Mouse (Mus musculus): Measurements from ENCODE around the gene Pde5a. TPM values are rescaled to one million over a fixed set of nuclear protein-coding genes. Genes with fewer than 3 reads are reported as not detected.
A peak's percentile ranks its signal among the peaks of the same experiment; 100 is the strongest.

The Pde5a gene
- polyA plus RNA-seq, 1 experiment from 2014 or later = 16.6 TPM

DNA sequence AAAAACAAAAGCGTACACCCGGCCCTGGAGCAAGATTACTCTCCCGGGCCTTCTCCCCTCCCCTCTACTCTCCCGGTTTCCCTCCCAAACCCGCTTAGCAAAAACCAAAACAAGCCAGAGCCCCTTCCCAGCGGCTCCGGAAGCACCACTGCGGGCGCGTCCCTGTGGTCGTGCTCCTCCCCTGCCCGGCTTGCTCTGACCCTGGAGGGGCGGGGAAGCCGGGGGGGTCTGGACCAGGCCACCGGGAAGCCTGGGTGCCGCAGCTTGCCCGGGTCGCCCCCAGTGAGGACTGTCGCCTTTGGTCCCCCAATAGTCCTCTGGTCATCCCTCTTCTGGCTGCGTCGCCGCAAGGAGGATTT lies 833 bp downstream of the Pde5a start:
- H3K4me2 ChIP-seq (replicated peaks; ENCODE audit: low read depth, low read length) = peak overlapping the region; percentile 85
- H3K9ac ChIP-seq (replicated peaks; ENCODE audit: low read depth) = peak overlapping the region; percentile 62
- H3K4me3 ChIP-seq (ENCODE audit: low read depth, low read length) = peak overlapping the region; percentile 68
- TF ChIP-seq CTCF (IDR thresholded peaks at IDR 0.05) (no peak), EP300 (IDR thresholded peaks at IDR 0.05) (no peak)
- no peaks in the 10 kb centered on the region for H3K27me3 ChIP-seq (replicated peaks; ENCODE audit: insufficient read depth, low read length)
- no peaks in the 10 kb centered on the region for H3K4me1 ChIP-seq (ENCODE audit: insufficient read depth, low read depth, low read length)
- peak; percentile 84 for DNase-seq (ENCODE audit: low spot score)
- peak overlapping the region; percentile 92 for H3K27ac ChIP-seq (ENCODE audit: low read length)
- ATAC-seq = peak; percentile 79
- H3K36me3 ChIP-seq (ENCODE audit: insufficient read depth, low read length) = no peaks in the 10 kb centered on the region
- H3K9me3 ChIP-seq (ENCODE audit: low read length) = no peaks in the 10 kb centered on the region
- under 1% methylated on average over 19 of the region's 22 CpGs for WGBS

DNA sequence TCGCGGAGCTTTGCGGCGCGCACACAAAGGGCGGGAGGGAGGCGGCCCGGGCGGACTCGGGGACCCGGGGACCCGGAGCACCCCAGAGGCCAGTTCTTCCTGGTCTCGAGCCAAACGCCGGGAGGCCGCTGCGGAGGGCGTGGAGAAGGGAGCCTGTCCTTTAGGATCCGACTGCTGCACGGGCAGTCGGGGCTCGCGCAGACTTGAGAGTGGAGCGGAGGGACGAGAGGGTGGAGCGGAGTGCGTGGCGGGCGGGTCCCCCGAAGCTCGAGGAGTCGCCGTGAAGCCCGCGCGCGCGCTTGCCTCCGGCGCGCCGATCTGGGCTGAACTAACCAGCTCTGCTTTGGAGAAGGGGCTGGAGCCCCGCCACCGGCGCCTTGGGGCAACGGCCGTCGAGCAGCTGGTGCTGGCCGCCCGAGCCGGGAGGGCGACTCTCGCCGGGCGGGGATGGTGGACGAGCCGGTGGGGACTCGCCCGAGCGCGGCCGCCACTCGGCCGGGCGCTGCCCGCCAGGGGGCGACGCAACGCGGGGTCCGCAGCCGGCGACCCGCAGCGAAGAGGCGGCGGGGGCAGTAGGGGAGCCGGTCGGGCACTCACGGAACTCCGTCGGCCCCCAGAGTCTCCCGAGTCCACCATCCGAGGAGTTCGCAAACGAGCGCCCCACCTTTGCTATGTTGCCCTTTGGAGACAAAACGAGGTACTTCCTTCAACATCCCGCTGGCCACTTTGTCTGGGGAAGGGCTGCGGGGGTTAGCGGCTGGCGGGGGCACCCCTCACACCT lies 1.4 kb downstream of the Pde5a start:
- ATAC-seq (peak; percentile 79), DNase-seq (ENCODE audit: low spot score) (peak; percentile 77)
- Histone ChIP-seq H3K4me3 (ENCODE audit: low read depth, low read length) (peak overlapping the region; percentile 68), H3K4me1 (ENCODE audit: insufficient read depth, low read depth, low read length) (no peaks in the 10 kb centered on the region), H3K27me3 (replicated peaks; ENCODE audit: insufficient read depth, low read length) (no peaks in the 10 kb centered on the region), H3K27ac (ENCODE audit: low read length) (peak overlapping the region; percentile 92), H3K4me2 (replicated peaks; ENCODE audit: low read depth, low read length) (peak overlapping the region; percentile 85), H3K36me3 (ENCODE audit: insufficient read depth, low read length) (no peaks in the 10 kb centered on the region), H3K9me3 (ENCODE audit: low read length) (no peaks in the 10 kb centered on the region), H3K9ac (replicated peaks; ENCODE audit: low read depth) (peak overlapping the region; percentile 62)
- under 1% methylated on average over 46 of the region's 92 CpGs for WGBS
- TF ChIP-seq EP300 (IDR thresholded peaks at IDR 0.05) (no peak), CTCF (IDR thresholded peaks at IDR 0.05) (peak; percentile 65)

DNA sequence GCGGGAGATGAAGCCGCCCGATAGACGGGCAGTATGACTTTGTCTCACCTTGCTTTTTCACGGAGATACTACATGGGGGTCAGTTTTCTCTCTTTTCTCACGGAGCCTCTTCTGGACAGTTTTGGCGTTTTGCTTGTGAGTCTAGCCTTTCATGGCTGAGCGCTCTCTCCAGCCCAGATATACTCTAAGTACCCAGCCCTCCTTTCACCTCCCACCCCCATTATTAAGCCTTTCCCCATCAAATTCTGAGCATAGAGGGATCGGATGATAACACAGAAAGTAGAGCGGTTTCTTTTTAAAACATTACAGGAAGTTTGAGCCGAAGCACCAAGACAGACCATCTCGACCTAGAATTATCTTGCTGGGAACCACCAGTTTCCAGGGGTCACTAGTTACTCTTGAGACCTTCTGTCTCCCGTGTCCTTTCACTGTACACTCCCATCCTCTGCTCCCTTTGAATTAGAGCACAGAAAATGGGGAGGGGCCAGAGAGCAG lies 2.0 kb downstream of the Pde5a start:
- Histone ChIP-seq H3K36me3 (ENCODE audit: insufficient read depth, low read length) (no peaks in the 10 kb centered on the region), H3K4me2 (replicated peaks; ENCODE audit: low read depth, low read length) (peak overlapping the region; percentile 85), H3K9me3 (ENCODE audit: low read length) (no peaks in the 10 kb centered on the region), H3K27ac (ENCODE audit: low read length) (peak overlapping the region; percentile 92), H3K4me1 (ENCODE audit: insufficient read depth, low read depth, low read length) (no peaks in the 10 kb centered on the region), H3K4me3 (ENCODE audit: low read depth, low read length) (peak overlapping the region; percentile 68), H3K27me3 (replicated peaks; ENCODE audit: insufficient read depth, low read length) (no peaks in the 10 kb centered on the region), H3K9ac (replicated peaks; ENCODE audit: low read depth) (peak overlapping the region; percentile 62)
- ATAC-seq = no peak
- WGBS = 1% methylated on average over 13 of the region's 13 CpGs
- no peak for TF ChIP-seq CTCF (IDR thresholded peaks at IDR 0.05)
- no peak for TF ChIP-seq EP300 (IDR thresholded peaks at IDR 0.05)
- DNase-seq (ENCODE audit: low spot score) = peak; percentile 28

DNA sequence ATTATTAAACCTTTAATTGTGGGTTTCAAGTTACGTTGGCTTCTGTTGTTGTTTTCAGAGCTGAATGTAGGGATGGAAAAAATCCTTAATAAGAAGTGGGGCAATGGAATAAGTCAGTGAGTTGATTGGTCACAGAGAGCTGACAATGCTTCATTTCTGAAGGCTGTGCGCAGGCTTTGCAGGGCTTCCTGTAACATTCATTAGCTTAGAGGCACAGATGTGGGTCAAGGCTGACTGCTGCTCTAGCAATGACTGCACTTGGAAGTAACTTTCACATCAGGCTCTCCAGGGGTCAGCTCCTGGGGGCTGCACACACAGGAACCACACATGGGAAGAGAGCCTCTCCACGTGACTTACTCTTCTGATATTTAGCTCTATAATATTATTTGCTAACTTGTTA lies 5.1 kb downstream of the Pde5a start:
- no peak for TF ChIP-seq EP300 (IDR thresholded peaks at IDR 0.05)
- H3K9ac ChIP-seq (replicated peaks; ENCODE audit: low read depth) = no peak overlapping the region
- no peak overlapping the region for H3K27ac ChIP-seq (ENCODE audit: low read length)
- DNase-seq (ENCODE audit: low spot score) = peak; percentile 34
- no peaks in the 10 kb centered on the region for H3K27me3 ChIP-seq (replicated peaks; ENCODE audit: insufficient read depth, low read length)
- H3K4me3 ChIP-seq (ENCODE audit: low read depth, low read length) = no peak overlapping the region
- WGBS = 59% methylated on average over 3 of the region's 3 CpGs
- H3K4me1 ChIP-seq (ENCODE audit: insufficient read depth, low read depth, low read length) = no peaks in the 10 kb centered on the region
- H3K9me3 ChIP-seq (ENCODE audit: low read length) = no peaks in the 10 kb centered on the region
- H3K4me2 ChIP-seq (replicated peaks; ENCODE audit: low read depth, low read length) = no peak overlapping the region
- no peaks in the 10 kb centered on the region for H3K36me3 ChIP-seq (ENCODE audit: insufficient read depth, low read length)
- no peak for ATAC-seq

DNA sequence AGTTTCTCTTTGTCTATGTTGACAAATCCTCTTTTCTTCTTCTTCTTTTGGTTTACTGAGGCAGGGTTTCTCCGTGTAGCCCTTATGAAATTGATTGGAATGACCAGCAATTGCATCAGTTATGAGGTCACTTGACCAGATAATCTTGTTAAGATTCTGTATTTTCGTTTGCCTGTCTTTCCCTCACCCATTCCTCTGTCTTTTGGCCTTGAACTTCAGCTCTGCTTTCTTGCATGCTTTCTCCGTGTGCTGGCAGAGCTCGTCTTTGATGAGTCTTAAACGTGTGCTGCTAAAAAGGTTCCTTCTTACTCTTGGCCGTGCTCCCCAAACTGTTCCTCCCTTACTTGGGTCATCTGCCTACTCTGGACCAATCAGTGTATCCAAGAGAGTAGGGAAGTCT lies 5.6 kb downstream of the Pde5a start:
- Histone ChIP-seq H3K36me3 (ENCODE audit: insufficient read depth, low read length) (no peaks in the 10 kb centered on the region), H3K9me3 (ENCODE audit: low read length) (no peaks in the 10 kb centered on the region), H3K4me3 (ENCODE audit: low read depth, low read length) (no peak overlapping the region), H3K4me1 (ENCODE audit: insufficient read depth, low read depth, low read length) (no peaks in the 10 kb centered on the region), H3K4me2 (replicated peaks; ENCODE audit: low read depth, low read length) (0 out of 2 replicates have a peak overlapping the region, but pooled peaks have one; percentile 1), H3K27ac (ENCODE audit: low read length) (no peak overlapping the region), H3K9ac (replicated peaks; ENCODE audit: low read depth) (no peak overlapping the region), H3K27me3 (replicated peaks; ENCODE audit: insufficient read depth, low read length) (no peaks in the 10 kb centered on the region)
- 60% methylated on average over 6 of the region's 6 CpGs for WGBS
- no peak for TF ChIP-seq CTCF (IDR thresholded peaks at IDR 0.05)
- TF ChIP-seq EP300 (IDR thresholded peaks at IDR 0.05) = no peak
- ATAC-seq = no peak
- DNase-seq (ENCODE audit: low spot score) = no peak

DNA sequence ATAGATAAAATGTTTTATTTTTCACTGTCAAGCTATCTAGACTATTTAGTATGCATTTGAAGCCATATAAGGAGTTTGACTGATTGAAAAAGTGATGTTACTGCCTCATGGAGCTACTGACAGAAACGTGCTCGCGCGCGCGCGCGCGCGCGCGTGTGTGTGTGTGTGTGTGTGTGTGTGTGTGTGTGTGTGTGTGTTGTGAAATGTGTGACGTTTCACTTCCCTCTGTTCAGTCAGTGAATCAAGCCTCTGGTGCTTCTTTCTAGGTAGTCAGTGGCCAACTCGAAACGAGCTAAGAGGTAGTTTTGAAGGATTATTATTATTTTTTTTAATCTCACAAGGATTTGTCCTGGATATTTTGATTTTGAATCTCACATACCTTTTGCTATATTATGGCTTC lies 10.7 kb downstream of the Pde5a start:
- no peak overlapping the region for H3K9ac ChIP-seq (replicated peaks; ENCODE audit: low read depth)
- no peaks in the 10 kb centered on the region for H3K27me3 ChIP-seq (replicated peaks; ENCODE audit: insufficient read depth, low read length)
- no peaks in the 10 kb centered on the region for H3K36me3 ChIP-seq (ENCODE audit: insufficient read depth, low read length)
- DNase-seq (ENCODE audit: low spot score) (no peak), ATAC-seq (no peak)
- no peak overlapping the region for H3K4me2 ChIP-seq (replicated peaks; ENCODE audit: low read depth, low read length)
- no peaks in the 10 kb centered on the region for H3K9me3 ChIP-seq (ENCODE audit: low read length)
- no peaks in the 10 kb centered on the region for H3K4me1 ChIP-seq (ENCODE audit: insufficient read depth, low read depth, low read length)
- no peak overlapping the region for H3K4me3 ChIP-seq (ENCODE audit: low read depth, low read length)
- TF ChIP-seq EP300 (IDR thresholded peaks at IDR 0.05) (no peak), CTCF (IDR thresholded peaks at IDR 0.05) (no peak)
- 95% methylated on average over 15 of the region's 15 CpGs for WGBS
- no peak overlapping the region for H3K27ac ChIP-seq (ENCODE audit: low read length)
